Mouse (Mus musculus): ENCODE data around the gene Noxa1. TPM values are rescaled to one million over a fixed set of nuclear protein-coding genes. Genes with fewer than 3 reads are reported as not detected.

Noxa1 gene
- polyA plus RNA-seq, 1 experiment: not detected

- Histone ChIP-seq H3K4me3 (ENCODE audit: insufficient read depth, poor library complexity, severe bottlenecking) (no peak overlapping the region), H3K27me3 (ENCODE audit: control insufficient read depth, insufficient read depth, insufficient read length) (peaks cover 14% of the 10 kb centered on the region), H3K79me2 (ENCODE audit: control insufficient read depth, insufficient read depth) (no peaks in the 10 kb centered on the region), H3ac (ENCODE audit: control insufficient read depth, insufficient read length, low read depth) (no peak overlapping the region), H3K79me3 (ENCODE audit: low read depth) (no peaks in the 10 kb centered on the region), H3K36me3 (ENCODE audit: control insufficient read depth, insufficient read depth) (no peaks in the 10 kb centered on the region)
- no peak for TF ChIP-seq MYOD1 (IDR thresholded peaks at IDR 0.05; ENCODE audit: control insufficient read depth, insufficient read length, low read depth)
- no peak for TF ChIP-seq CTCF (IDR thresholded peaks at IDR 0.05; ENCODE audit: control insufficient read depth, insufficient read depth, insufficient read length)
- peak; percentile 4 for TF ChIP-seq MAX (IDR thresholded peaks at IDR 0.05)
- no peak for TF ChIP-seq FOSL1 (IDR thresholded peaks at IDR 0.05; ENCODE audit: insufficient read depth, low read length, poor library complexity, severe bottlenecking)
- TF ChIP-seq CEBPB (IDR thresholded peaks at IDR 0.05; ENCODE audit: low read depth): peak; percentile 89
- no peak for TF ChIP-seq USF1 (IDR thresholded peaks at IDR 0.05; ENCODE audit: low read depth)
Measured at GRCm38 (mm10) chr2:25111184-25111791, 16.3 kb upstream of the Noxa1 start.

- peaks cover 14% of the 10 kb centered on the region for H3K27me3 ChIP-seq (ENCODE audit: control insufficient read depth, insufficient read depth, insufficient read length)
- H3K79me3 ChIP-seq (ENCODE audit: low read depth): no peaks in the 10 kb centered on the region
- H3K36me3 ChIP-seq (ENCODE audit: control insufficient read depth, insufficient read depth): no peaks in the 10 kb centered on the region
- no peak overlapping the region for H3K4me3 ChIP-seq (ENCODE audit: insufficient read depth, poor library complexity, severe bottlenecking)
- H3ac ChIP-seq (ENCODE audit: control insufficient read depth, insufficient read length, low read depth): no peak overlapping the region
- TF ChIP-seq MYOD1 (IDR thresholded peaks at IDR 0.05; ENCODE audit: control insufficient read depth, insufficient read length, low read depth): peak; percentile 34
- peak; percentile 14 for TF ChIP-seq MAX (IDR thresholded peaks at IDR 0.05)
- no peak for TF ChIP-seq FOSL1 (IDR thresholded peaks at IDR 0.05; ENCODE audit: insufficient read depth, low read length, poor library complexity, severe bottlenecking)
- no peak for TF ChIP-seq MYOG (IDR thresholded peaks at IDR 0.05; ENCODE audit: control insufficient read depth, extremely low read depth, insufficient read length)
- TF ChIP-seq CTCF (IDR thresholded peaks at IDR 0.05; ENCODE audit: control insufficient read depth, insufficient read depth, insufficient read length): no peak
- no peak for TF ChIP-seq USF1 (IDR thresholded peaks at IDR 0.05; ENCODE audit: low read depth)
- H3K79me2 ChIP-seq (ENCODE audit: control insufficient read depth, insufficient read depth): no peaks in the 10 kb centered on the region
Measured at GRCm38 (mm10) chr2:25110505-25111183, 15.7 kb upstream of the Noxa1 start.

- peaks cover 22% of the 10 kb centered on the region for H3K27me3 ChIP-seq (ENCODE audit: control insufficient read depth, insufficient read depth, insufficient read length)
- H3K4me3 ChIP-seq (ENCODE audit: insufficient read depth, poor library complexity, severe bottlenecking): no peak overlapping the region
- H3ac ChIP-seq (ENCODE audit: control insufficient read depth, insufficient read length, low read depth): no peak overlapping the region
- no peaks in the 10 kb centered on the region for H3K79me3 ChIP-seq (ENCODE audit: low read depth)
- TF ChIP-seq MYOG (IDR thresholded peaks at IDR 0.05; ENCODE audit: control insufficient read depth, extremely low read depth, insufficient read length): no peak
- no peak for TF ChIP-seq USF1 (IDR thresholded peaks at IDR 0.05; ENCODE audit: low read depth)
- TF ChIP-seq MAX (IDR thresholded peaks at IDR 0.05): no peak
- TF ChIP-seq FOSL1 (IDR thresholded peaks at IDR 0.05; ENCODE audit: insufficient read depth, low read length, poor library complexity, severe bottlenecking): no peak
- TF ChIP-seq CEBPB (IDR thresholded peaks at IDR 0.05; ENCODE audit: low read depth): no peak
- no peak for TF ChIP-seq CTCF (IDR thresholded peaks at IDR 0.05; ENCODE audit: control insufficient read depth, insufficient read depth, insufficient read length)
- no peak for TF ChIP-seq MYOD1 (IDR thresholded peaks at IDR 0.05; ENCODE audit: control insufficient read depth, insufficient read length, low read depth)
- no peaks in the 10 kb centered on the region for H3K36me3 ChIP-seq (ENCODE audit: control insufficient read depth, insufficient read depth)
- H3K79me2 ChIP-seq (ENCODE audit: control insufficient read depth, insufficient read depth): no peaks in the 10 kb centered on the region
Measured at GRCm38 (mm10) chr2:25109487-25109886, 14.5 kb upstream of the Noxa1 start.

- Histone ChIP-seq H3K27me3 (ENCODE audit: control insufficient read depth, insufficient read depth, insufficient read length) (peaks cover 24% of the 10 kb centered on the region), H3ac (ENCODE audit: control insufficient read depth, insufficient read length, low read depth) (no peak overlapping the region), H3K4me3 (ENCODE audit: insufficient read depth, poor library complexity, severe bottlenecking) (no peak overlapping the region), H3K36me3 (ENCODE audit: control insufficient read depth, insufficient read depth) (no peaks in the 10 kb centered on the region), H3K79me3 (ENCODE audit: low read depth) (no peaks in the 10 kb centered on the region), H3K79me2 (ENCODE audit: control insufficient read depth, insufficient read depth) (no peaks in the 10 kb centered on the region)
- TF ChIP-seq USF1 (IDR thresholded peaks at IDR 0.05; ENCODE audit: low read depth): no peak
- no peak for TF ChIP-seq CEBPB (IDR thresholded peaks at IDR 0.05; ENCODE audit: low read depth)
- no peak for TF ChIP-seq MYOG (IDR thresholded peaks at IDR 0.05; ENCODE audit: control insufficient read depth, extremely low read depth, insufficient read length)
- no peak for TF ChIP-seq MAX (IDR thresholded peaks at IDR 0.05)
- TF ChIP-seq MYOD1 (IDR thresholded peaks at IDR 0.05; ENCODE audit: control insufficient read depth, insufficient read length, low read depth): no peak
- no peak for TF ChIP-seq FOSL1 (IDR thresholded peaks at IDR 0.05; ENCODE audit: insufficient read depth, low read length, poor library complexity, severe bottlenecking)
- no peak for TF ChIP-seq CTCF (IDR thresholded peaks at IDR 0.05; ENCODE audit: control insufficient read depth, insufficient read depth, insufficient read length)
Measured at GRCm38 (mm10) chr2:25106045-25106444, 11.1 kb upstream of the Noxa1 start.

GRCm38 (mm10) chr2:25104122-25104521 is 9.2 kb upstream of the Noxa1 start:
- no peak for TF ChIP-seq MYOG (IDR thresholded peaks at IDR 0.05; ENCODE audit: control insufficient read depth, extremely low read depth, insufficient read length)
- no peak for TF ChIP-seq CTCF (IDR thresholded peaks at IDR 0.05; ENCODE audit: control insufficient read depth, insufficient read depth, insufficient read length)
- no peak for TF ChIP-seq CEBPB (IDR thresholded peaks at IDR 0.05; ENCODE audit: low read depth)
- TF ChIP-seq USF1 (IDR thresholded peaks at IDR 0.05; ENCODE audit: low read depth): no peak
- TF ChIP-seq MYOD1 (IDR thresholded peaks at IDR 0.05; ENCODE audit: control insufficient read depth, insufficient read length, low read depth): no peak
- no peak for TF ChIP-seq FOSL1 (IDR thresholded peaks at IDR 0.05; ENCODE audit: insufficient read depth, low read length, poor library complexity, severe bottlenecking)
- TF ChIP-seq MAX (IDR thresholded peaks at IDR 0.05): no peak
- Histone ChIP-seq H3K27me3 (ENCODE audit: control insufficient read depth, insufficient read depth, insufficient read length) (peaks cover 31% of the 10 kb centered on the region), H3K79me2 (ENCODE audit: control insufficient read depth, insufficient read depth) (no peaks in the 10 kb centered on the region), H3ac (ENCODE audit: control insufficient read depth, insufficient read length, low read depth) (no peak overlapping the region), H3K4me3 (ENCODE audit: insufficient read depth, poor library complexity, severe bottlenecking) (no peak overlapping the region), H3K79me3 (ENCODE audit: low read depth) (no peaks in the 10 kb centered on the region), H3K36me3 (ENCODE audit: control insufficient read depth, insufficient read depth) (no peaks in the 10 kb centered on the region)

Measured in C2C12 (cell line).